Mouse (Mus musculus) liver, embryonic 12.5 days (tissue): ENCODE results near the gene Aldh3b1. TPM values are rescaled to one million over a fixed set of nuclear protein-coding genes. Genes with fewer than 3 reads are reported as not detected.
"Not testable (repeated sequence)": the region's sequence is repeated elsewhere in the genome, so short reads cannot be mapped to it uniquely, and the experiment has no call there.

Experiments
- ATAC-seq: fragments of 200-750 bp; cut with Nextera tagmentation; 2 replicates; pipeline ENCODE4 v1.8.0; 2017; ENCODE audit warnings: moderate number of reproducible peaks, mild to moderate bottlenecking, moderate library complexity
- H3K27ac ChIP-seq: fragments of 300-500 bp; sonication (generic); 2 replicates; pipeline ENCODE4 v1.5.1; 2016; ENCODE audit warnings: mild to moderate bottlenecking
- H3K27me3 ChIP-seq: fragments of 300-500 bp; sonication (generic); replicated peaks from 2 replicates; pipeline ENCODE4 v1.6.1; 2016; ENCODE audit warnings: mild to moderate bottlenecking, moderate library complexity
- H3K36me3 ChIP-seq: fragments of 300-500 bp; sonication (generic); 2 replicates; pipeline ENCODE4 v1.6.1; 2016; ENCODE audit warnings: mild to moderate bottlenecking, moderate library complexity
- H3K4me1 ChIP-seq: fragments of 300-500 bp; sonication (generic); 2 replicates; pipeline ENCODE4 v1.6.1; 2016
- H3K4me2 ChIP-seq: fragments of 300-500 bp; sonication (generic); 2 replicates; pipeline ENCODE4 v1.6.1; 2016; ENCODE audit warnings: mild to moderate bottlenecking, moderate library complexity
- H3K4me3 ChIP-seq: fragments of 300-500 bp; sonication (generic); 2 replicates; pipeline ENCODE4 v1.5.1; 2016; ENCODE audit warnings: mild to moderate bottlenecking, moderate library complexity
- H3K9ac ChIP-seq: fragments of 300-500 bp; sonication (generic); 2 replicates; pipeline ENCODE4 v1.6.1; 2016; ENCODE audit warnings: mild to moderate bottlenecking, moderate library complexity
- H3K9me3 ChIP-seq: fragments of 300-500 bp; sonication (generic); replicated peaks from 2 replicates; pipeline ENCODE4 v1.6.1; 2016; ENCODE audit warnings: mild to moderate bottlenecking, moderate library complexity
- WGBS: fragments of 180-500 bp; shearing (Covaris S2); methylation state at CpG from one replicate; pipeline ENCODE4 v1.1.7; 2016; ENCODE audit not compliant: insufficient replicate concordance; 5-methylcytosine and 5-hydroxymethylcytosine counted together
- polyA plus RNA-seq: library from polyadenylated mRNA; unstranded; fragments of >200 nt; fragmentation: Nextera tagmentation; extraction: Ambion mirVana; gene quantifications from 2 replicates; pipeline ENCODE4 v1.2.1, GENCODE M21; 2016

Gene Aldh3b1
- polyA plus RNA-seq = 1.8 and 1.9 TPM in 2 replicates

DNA sequence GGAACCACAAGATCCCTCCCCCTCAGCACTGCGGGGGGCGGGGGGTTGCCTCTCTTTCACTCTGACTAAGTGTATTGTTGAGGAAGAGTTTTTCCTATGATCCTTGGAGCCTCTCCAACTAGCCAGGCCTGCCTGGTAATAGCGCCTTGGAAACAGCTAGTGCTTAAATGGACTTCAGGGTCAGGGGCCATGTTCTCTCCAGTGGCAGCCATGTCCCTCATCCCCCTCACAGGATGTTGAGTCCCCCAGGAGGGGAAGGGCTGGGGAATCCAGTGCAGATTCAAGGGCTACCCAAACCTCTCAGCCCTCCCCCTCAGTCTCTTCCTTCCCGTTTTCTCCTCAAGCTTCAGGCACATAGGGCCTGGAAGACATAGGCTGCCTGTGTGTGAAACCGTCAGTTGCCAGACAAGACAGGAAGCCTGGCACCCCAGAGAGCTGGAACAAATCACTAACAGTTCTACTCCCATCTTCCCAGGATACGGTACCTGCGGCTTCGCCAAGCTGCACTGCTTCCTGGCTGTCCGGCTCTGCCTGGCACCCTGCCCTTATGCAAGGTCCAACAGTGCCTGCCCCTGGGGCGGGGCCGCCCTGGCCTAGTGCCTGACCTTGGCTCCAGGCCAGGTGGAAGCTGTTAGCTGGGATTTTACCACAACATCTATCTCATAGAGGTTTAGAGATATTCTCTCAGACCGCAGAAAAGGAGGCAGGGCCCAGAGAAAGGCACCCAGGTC lies at the start of gene Aldh3b1:
TSS of gene Aldh3b1 (minus strand) at position 598 of the 731 bp plus-strand sequence.
- H3K27ac ChIP-seq = peak within 1 kb of the TSS; percentile 45; the same call in 1 of the 2 replicates
- H3K4me1 ChIP-seq = peaks cover 33% of the 10 kb centered on the region
- WGBS = 35% methylated on average over 12 of the region's 12 CpGs
- H3K36me3 ChIP-seq = no peaks in the 10 kb centered on the region
- H3K4me2 ChIP-seq = no peak within 1 kb of the TSS
- no peaks in the 10 kb centered on the region for H3K9me3 ChIP-seq
- H3K9ac ChIP-seq = no peak within 1 kb of the TSS
- no peak within 1 kb of the TSS for H3K4me3 ChIP-seq
- H3K27me3 ChIP-seq = peaks cover 14% of the 10 kb centered on the region; the same call in 1 of the 2 replicates
- ATAC-seq = peak; percentile 42; the same call in 1 of the 2 replicates

DNA sequence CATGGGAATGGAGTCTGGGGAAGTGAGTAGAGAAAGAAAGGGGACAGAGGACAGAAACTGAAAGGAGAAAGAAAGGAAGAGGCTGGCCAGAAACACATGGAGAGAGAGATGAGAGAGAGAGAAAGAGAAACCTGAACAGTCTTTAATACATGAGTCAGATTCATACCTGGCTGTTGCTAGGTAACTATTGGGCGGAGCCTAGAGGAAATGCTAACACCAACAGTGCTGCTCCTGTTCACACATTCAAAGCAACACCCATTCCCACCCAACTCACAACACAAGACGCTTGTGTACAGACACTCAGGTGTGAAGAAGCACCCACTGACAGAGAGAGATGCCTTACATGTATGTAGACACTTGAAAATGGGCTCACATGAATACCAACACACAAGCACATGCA lies 46.3 kb upstream of the Aldh3b1 start:
- H3K27ac ChIP-seq = no peak overlapping the region
- peaks cover 25% of the 10 kb centered on the region for H3K4me1 ChIP-seq
- H3K4me2 ChIP-seq = no peak overlapping the region
- no peaks in the 10 kb centered on the region for H3K36me3 ChIP-seq
- no peaks in the 10 kb centered on the region for H3K9me3 ChIP-seq
- no peak overlapping the region for H3K4me3 ChIP-seq
- H3K9ac ChIP-seq = no peak overlapping the region
- no peak for ATAC-seq
- WGBS = 57% methylated on average over 2 of the region's 2 CpGs
- H3K27me3 ChIP-seq = peaks cover 11% of the 10 kb centered on the region; the same call in 1 of the 2 replicates

DNA sequence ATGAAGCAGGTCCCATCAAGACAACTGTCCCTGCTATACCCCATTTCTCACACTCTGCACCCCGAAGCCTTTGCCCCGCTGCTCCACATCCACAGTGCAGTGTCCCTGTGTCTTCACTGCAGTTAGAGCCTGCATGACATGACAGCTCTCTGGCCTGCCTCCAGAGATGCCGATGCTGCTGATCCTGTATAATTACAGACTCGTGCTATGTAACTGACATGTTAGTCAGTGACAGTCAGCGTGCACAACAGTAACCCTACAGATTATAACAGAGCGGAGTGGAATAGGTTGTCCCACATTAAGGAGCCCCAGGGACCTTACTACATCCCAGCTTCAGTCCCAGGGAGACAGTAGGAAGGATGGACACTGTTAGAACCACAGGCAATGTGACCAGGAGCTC lies 45.0 kb upstream of the Aldh3b1 start:
- 75% methylated on average over 6 of the region's 6 CpGs for WGBS
- not testable (repeated sequence) for H3K9me3 ChIP-seq, H3K36me3 ChIP-seq, H3K4me2 ChIP-seq, H3K4me3 ChIP-seq, H3K27ac ChIP-seq, ATAC-seq, H3K9ac ChIP-seq
- Histone ChIP-seq H3K27me3 (peaks cover 18% of the 10 kb centered on the region), H3K4me1 (peaks cover 22% of the 10 kb centered on the region)

DNA sequence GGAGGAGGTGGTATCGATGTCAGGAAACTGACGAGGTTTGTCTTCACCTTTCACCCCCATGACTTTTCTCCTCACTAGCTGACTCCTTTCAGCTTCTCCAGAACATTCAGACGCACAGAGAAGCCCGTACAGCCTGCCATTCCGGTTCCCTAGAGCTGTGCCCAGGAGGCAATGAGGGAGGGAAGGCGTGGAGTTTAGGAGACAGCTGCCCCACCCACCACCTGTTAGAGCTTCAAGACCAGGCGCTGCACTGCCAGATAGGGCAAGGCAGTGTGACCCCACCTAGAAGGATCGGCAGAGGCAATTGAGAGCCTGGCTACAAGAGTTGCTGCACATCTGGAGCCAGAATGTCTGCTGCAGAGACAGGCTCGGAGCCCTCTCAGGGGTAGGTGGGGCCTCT lies 42.6 kb upstream of the Aldh3b1 start, which contains the start of gene Aldh3b2:
TSS of gene Aldh3b2 (plus strand) at position 100 of the 400 bp plus-strand sequence.
- 31% methylated on average over 9 of the region's 9 CpGs for WGBS
- Histone ChIP-seq H3K36me3 (no peaks in the 10 kb centered on the region), H3K9me3 (no peaks in the 10 kb centered on the region), H3K27me3 (peaks cover 28% of the 10 kb centered on the region), H3K4me3 (no peak within 1 kb of the TSS), H3K27ac (no peak within 1 kb of the TSS), H3K9ac (0 out of 2 replicates have a peak within 1 kb of the TSS, but pooled peaks have one; percentile 22), H3K4me1 (peaks cover 25% of the 10 kb centered on the region), H3K4me2 (peak within 1 kb of the TSS; percentile 32)
- peak; percentile 86 for ATAC-seq

DNA sequence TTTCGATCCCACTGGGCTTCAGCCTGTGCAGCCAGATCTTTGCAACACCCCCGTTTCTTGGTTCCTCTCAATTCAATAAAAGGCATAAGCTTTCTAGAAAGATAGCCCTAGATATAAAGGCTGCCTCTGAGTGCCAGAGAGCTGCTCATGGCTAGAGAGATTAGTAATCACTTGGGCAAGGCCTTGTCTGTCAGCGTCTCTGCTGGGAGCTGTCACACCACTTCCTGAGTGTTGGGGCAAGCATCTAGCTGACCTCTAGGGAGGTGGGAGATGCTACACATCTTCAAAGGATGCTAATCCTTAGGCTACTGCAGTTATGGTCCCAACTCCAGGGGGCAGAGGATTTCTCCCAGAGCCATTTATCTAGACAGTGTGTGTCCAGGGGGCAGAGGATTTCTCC lies 37.6 kb upstream of the Aldh3b1 start:
- peaks cover 19% of the 10 kb centered on the region for H3K4me1 ChIP-seq
- ATAC-seq = no peak
- WGBS = 42% methylated on average over 3 of the region's 3 CpGs

DNA sequence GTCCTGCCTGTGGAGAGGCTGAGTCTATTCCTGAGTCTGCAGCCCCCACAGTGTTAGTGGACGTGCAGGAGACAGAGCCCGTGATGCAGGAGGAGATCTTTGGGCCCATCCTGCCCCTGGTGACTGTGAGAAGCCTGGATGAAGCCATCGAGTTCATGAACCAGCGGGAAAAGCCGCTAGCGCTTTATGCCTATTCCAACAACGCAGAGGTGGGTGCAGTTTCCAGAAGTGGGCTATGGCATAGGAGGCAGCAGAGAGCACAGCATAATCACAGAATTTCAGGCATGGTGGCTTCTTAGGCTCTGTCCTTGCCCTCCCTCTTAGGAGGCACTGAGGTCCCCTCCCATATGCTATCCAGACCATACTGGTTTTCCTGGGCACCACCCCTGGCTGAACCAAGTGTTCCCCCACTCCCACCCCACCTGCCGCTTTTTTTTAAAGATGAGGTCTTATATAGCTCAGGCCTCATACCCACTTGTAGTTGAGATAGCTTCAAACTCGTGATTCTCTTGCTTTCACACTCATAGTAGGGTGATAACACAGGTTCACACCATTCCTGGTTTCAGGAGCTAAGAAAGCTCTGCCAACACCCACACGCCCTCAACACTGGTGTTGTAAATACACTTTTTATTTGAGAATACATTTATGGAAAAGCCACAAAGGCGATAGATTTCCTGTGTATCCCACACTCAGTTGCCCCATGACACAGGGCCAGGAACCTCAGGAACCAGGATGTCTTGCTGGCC lies 36.9 kb upstream of the Aldh3b1 start:
- no peaks in the 10 kb centered on the region for H3K36me3 ChIP-seq
- no peak overlapping the region for H3K27ac ChIP-seq
- ATAC-seq = no peak

More for the DNA sequence above, 37.6 kb upstream of the Aldh3b1 start:
- Histone ChIP-seq H3K27ac (no peak overlapping the region), H3K9me3 (no peaks in the 10 kb centered on the region), H3K4me2 (no peak overlapping the region), H3K9ac (0 out of 2 replicates have a peak overlapping the region, but pooled peaks have one; percentile 22), H3K36me3 (no peaks in the 10 kb centered on the region), H3K4me3 (no peak overlapping the region), H3K27me3 (peaks cover 17% of the 10 kb centered on the region; the same call in 1 of the 2 replicates)

DNA sequence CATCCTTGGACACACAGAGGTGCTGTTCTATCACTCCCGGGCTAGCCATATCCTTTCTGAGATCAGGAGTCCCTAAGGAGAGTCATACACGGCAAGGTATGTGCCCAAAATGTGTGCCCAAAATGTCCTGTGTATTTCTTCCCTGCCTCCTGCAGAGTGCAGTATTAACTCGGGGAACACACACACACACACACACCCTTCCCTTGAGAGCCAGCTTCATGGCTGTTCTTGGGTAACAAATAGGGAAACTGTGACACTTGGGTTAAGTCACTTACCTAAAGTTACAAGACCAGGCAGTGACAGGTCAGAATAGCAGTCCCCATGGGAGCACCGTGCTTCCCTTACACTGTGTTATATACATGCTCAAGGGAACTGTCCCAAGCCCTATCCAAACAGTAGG lies 34.4 kb upstream of the Aldh3b1 start:
- 54% methylated on average over 4 of the region's 4 CpGs for WGBS
- no peak for ATAC-seq
- no peak overlapping the region for H3K4me2 ChIP-seq

More for the DNA sequence above, 36.9 kb upstream of the Aldh3b1 start:
- no peak overlapping the region for H3K4me2 ChIP-seq
- H3K4me1 ChIP-seq = peaks cover 12% of the 10 kb centered on the region
- WGBS = 53% methylated on average over 11 of the region's 11 CpGs
- 0 out of 2 replicates have a peak overlapping the region, but pooled peaks have one; percentile 22 for H3K9ac ChIP-seq
- H3K9me3 ChIP-seq = no peaks in the 10 kb centered on the region
- no peak overlapping the region for H3K4me3 ChIP-seq
- H3K27me3 ChIP-seq = peaks cover 17% of the 10 kb centered on the region; the same call in 1 of the 2 replicates

DNA sequence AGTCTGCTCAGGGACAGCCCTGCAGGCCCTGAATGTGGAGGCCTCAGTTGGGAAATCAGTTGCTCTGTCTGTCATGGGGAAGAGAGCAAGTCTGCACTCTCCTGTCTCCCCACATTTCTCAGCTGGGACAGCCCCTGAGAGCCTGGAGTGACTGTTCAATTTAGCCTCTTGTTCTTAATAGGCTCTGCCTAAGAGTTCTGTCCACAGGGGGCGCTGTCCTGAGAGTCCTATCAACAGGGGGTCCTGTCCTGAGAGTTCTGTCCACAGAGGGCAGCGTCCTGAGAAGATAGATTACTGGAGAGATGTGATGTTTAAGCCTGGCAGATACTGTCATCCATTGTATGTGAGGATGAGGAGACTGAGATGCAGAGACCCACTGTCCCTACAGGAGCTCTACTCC lies 32.9 kb upstream of the Aldh3b1 start:
- no peaks in the 10 kb centered on the region for H3K9me3 ChIP-seq
- ATAC-seq = no peak
- WGBS = 7% methylated on average over 2 of the region's 2 CpGs
- peaks cover 7% of the 10 kb centered on the region for H3K4me1 ChIP-seq
- H3K36me3 ChIP-seq = no peaks in the 10 kb centered on the region
- 0 out of 2 replicates have a peak, but pooled peaks cover 3% of the 10 kb centered on the region for H3K27me3 ChIP-seq
- no peak overlapping the region for H3K4me3 ChIP-seq
- no peak overlapping the region for H3K4me2 ChIP-seq
- no peak overlapping the region for H3K27ac ChIP-seq
- H3K9ac ChIP-seq = no peak overlapping the region

More for the DNA sequence above, 34.4 kb upstream of the Aldh3b1 start:
- H3K36me3 ChIP-seq = no peaks in the 10 kb centered on the region
- peaks cover 8% of the 10 kb centered on the region for H3K4me1 ChIP-seq
- no peak overlapping the region for H3K4me3 ChIP-seq
- H3K9me3 ChIP-seq = no peaks in the 10 kb centered on the region
- H3K27me3 ChIP-seq = peaks cover 4% of the 10 kb centered on the region; the same call in 1 of the 2 replicates
- H3K27ac ChIP-seq = no peak overlapping the region
- no peak overlapping the region for H3K9ac ChIP-seq

DNA sequence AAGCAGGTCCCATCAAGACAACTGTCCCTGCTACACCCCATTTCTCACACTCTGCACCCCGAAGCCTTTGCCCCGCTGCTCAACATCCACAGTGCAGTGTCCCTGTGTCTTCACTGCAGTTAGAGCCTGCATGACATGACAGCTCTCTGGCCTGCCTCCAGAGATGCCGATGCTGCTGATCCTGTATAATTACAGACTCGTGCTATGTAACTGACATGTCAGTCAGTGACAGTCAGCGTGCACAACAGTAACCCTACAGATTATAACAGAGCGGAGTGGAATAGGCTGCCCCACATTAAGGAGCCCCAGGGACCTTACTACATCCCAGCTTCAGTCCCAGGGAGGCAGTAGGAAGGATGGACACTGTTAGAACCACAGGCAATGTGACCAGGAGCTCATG lies 32.2 kb upstream of the Aldh3b1 start:
- not testable (repeated sequence) for H3K27me3 ChIP-seq, H3K4me1 ChIP-seq, H3K4me2 ChIP-seq, H3K36me3 ChIP-seq, H3K9me3 ChIP-seq, H3K9ac ChIP-seq, ATAC-seq, H3K4me3 ChIP-seq, H3K27ac ChIP-seq
- 75% methylated on average over 6 of the region's 6 CpGs for WGBS

DNA sequence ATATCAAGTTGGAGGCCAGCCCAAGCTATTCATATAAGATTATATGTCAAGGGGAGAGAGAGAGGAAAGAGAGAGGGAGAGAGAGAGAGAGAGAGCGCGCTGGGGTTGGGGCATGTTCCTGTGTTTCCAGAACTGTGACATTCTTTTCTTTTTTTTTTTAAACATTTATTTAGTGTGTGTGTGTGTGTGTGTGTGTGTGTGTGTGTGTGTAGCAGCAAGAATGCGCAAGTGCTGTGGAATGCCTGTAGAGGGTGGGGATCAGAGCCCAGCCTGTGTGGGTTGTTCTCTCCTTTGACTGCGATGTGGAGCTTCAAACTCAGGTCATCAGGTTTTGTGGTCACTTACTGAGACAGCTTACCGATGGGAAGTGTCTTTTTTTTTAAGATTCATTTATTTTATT lies 30.6 kb upstream of the Aldh3b1 start:
- Histone ChIP-seq H3K36me3 (no peaks in the 10 kb centered on the region), H3K9ac (no peak overlapping the region), H3K4me2 (no peak overlapping the region), H3K4me1 (no peaks in the 10 kb centered on the region), H3K9me3 (no peaks in the 10 kb centered on the region), H3K27ac (no peak overlapping the region), H3K27me3 (peaks cover 7% of the 10 kb centered on the region; the same call in 1 of the 2 replicates), H3K4me3 (no peak overlapping the region)
- no peak for ATAC-seq
- WGBS = 78% methylated on average over 5 of the region's 5 CpGs

DNA sequence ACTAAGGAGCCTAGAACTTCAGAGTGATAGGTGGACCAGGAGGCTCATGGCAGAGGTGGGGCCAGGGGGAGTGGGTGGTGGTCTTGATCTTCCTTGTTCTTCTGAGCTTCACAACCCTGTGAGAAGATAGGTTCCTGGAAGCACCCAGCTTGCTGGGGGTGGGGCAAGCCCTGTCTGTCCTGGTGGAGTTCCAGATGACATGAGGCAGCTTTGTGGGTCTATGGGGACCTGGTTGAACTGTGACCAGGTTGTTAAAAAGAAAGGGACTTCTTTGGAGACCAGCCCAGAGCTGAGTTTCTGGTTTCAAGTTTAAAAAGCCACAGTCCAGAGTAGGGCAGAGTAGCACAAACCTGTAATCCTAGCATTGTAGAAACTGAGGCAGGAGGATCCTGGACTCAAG lies 29.4 kb upstream of the Aldh3b1 start:
- no peaks in the 10 kb centered on the region for H3K9me3 ChIP-seq
- H3K27me3 ChIP-seq = peaks cover 7% of the 10 kb centered on the region; the same call in 1 of the 2 replicates
- no peak overlapping the region for H3K27ac ChIP-seq
- no peaks in the 10 kb centered on the region for H3K4me1 ChIP-seq
- no peaks in the 10 kb centered on the region for H3K36me3 ChIP-seq
- no peak for ATAC-seq
- no peak overlapping the region for H3K4me3 ChIP-seq
- H3K9ac ChIP-seq = no peak overlapping the region
- H3K4me2 ChIP-seq = no peak overlapping the region

DNA sequence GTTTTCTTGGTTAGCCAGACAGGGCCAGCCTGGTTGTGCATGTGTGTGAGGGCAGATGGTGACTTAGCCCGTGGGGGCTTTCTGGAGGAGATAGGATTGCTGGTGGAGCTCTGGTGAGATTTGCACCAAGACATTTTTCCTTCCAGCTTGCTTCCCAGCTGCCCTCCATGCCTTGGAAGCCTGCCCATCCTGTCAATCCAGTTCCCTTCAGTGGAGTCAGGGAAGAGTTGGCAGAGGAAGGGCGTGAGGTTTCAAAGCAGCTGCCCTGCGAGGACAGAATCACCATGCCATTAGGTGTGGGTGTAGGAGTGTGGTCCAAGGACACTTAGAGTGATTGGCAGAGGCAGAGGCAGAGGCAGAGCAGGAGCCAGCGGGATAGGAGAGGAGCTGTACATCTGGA lies 28.9 kb upstream of the Aldh3b1 start, which contains the start of gene Aldh3b3:
TSS of gene Aldh3b3 (plus strand) at position 176 of the 400 bp plus-strand sequence.
- Histone ChIP-seq H3K4me2 (no peak within 1 kb of the TSS), H3K27me3 (peaks cover 7% of the 10 kb centered on the region; the same call in 1 of the 2 replicates), H3K27ac (no peak within 1 kb of the TSS), H3K9me3 (no peaks in the 10 kb centered on the region), H3K9ac (no peak within 1 kb of the TSS), H3K4me1 (no peaks in the 10 kb centered on the region), H3K36me3 (no peaks in the 10 kb centered on the region), H3K4me3 (no peak within 1 kb of the TSS)
- ATAC-seq = no peak
- WGBS = 61% methylated on average over 4 of the region's 4 CpGs
